8 mouse cellular contexts compared by ENCODE assay signal in genomic region chr10:5551382-5551781, GRCm38 (mm10). TPM values are rescaled to one million over a fixed set of nuclear protein-coding genes. Genes with fewer than 3 reads are reported as not detected.
DNase-seq lines count a peak whose midpoint lies in the region; ATAC-seq and TF ChIP-seq lines count a peak whose summit lies in the region.

Gene Syne1, minus strand, starts transcription at chr10:5551482.

- H3K4me1 ChIP-seq in thymus, adult 2 months (replicated peaks; ENCODE audit: control insufficient read depth, insufficient read depth, low read length) = peaks cover 8% of the 10 kb centered on the region; the same call in 1 of the 2 replicates
- peaks cover 2% of the 10 kb centered on the region; the same call in 1 of the 2 replicates for H3K4me1 ChIP-seq in forebrain, embryonic 11.5 days (replicated peaks; ENCODE audit: control insufficient read depth, insufficient read depth, low read length)
- peaks cover 10% of the 10 kb centered on the region for H3K4me1 ChIP-seq in limb, embryonic 15.5 days
- H3K4me1 ChIP-seq in stomach, embryonic 14.5 days (ENCODE audit: control insufficient read depth, insufficient read depth, low read length) = 0 out of 2 replicates have a peak, but pooled peaks cover 5% of the 10 kb centered on the region

- no peaks in the 10 kb centered on the region for H3K27me3 ChIP-seq in thymus, adult 2 months (ENCODE audit: control insufficient read depth, insufficient read depth, low read length)
- H3K27me3 ChIP-seq in forebrain, embryonic 11.5 days (ENCODE audit: control insufficient read depth, insufficient read depth, low read length) = no peaks in the 10 kb centered on the region
- H3K27me3 ChIP-seq in limb, embryonic 15.5 days = peaks cover 9% of the 10 kb centered on the region; the same call in 1 of the 2 replicates
- H3K27me3 ChIP-seq in stomach, embryonic 14.5 days (ENCODE audit: control insufficient read depth, insufficient read depth, low read length) = no peaks in the 10 kb centered on the region

- TF ChIP-seq CTCF in thymus, adult 2 months (IDR thresholded peaks at IDR 0.05; ENCODE audit: borderline replicate concordance, control insufficient read depth, extremely low read depth, insufficient read depth, low read length, poor library complexity) = no peak

- H3K9ac ChIP-seq in forebrain, embryonic 11.5 days (ENCODE audit: low read length) = peak within 1 kb of the TSS; percentile 54
- peak within 1 kb of the TSS; percentile 28; the same call in 1 of the 2 replicates for H3K9ac ChIP-seq in limb, embryonic 15.5 days
- no peak within 1 kb of the TSS for H3K9ac ChIP-seq in stomach, embryonic 14.5 days (replicated peaks; ENCODE audit: low read depth, low read length)

- 97% methylated on average over 5 of the region's 5 CpGs for WGBS in thymus, adult 2 months
- WGBS in forebrain, embryonic 11.5 days = 50% methylated on average over 5 of the region's 5 CpGs
- 77% methylated on average over 5 of the region's 5 CpGs for WGBS in limb, embryonic 15.5 days
- 68% methylated on average over 5 of the region's 5 CpGs for WGBS in stomach, embryonic 14.5 days

- DNase-seq in thymus, adult 2 months = no peak
- no peak for DNase-seq in thymus, postnatal 4 days
- DNase-seq in forebrain, embryonic 11.5 days (ENCODE audit: low spot score) = no peak
- DNase-seq in heart, postnatal 4 days = no peak
- DNase-seq in spleen, adult 18-20 months = no peak
- no peak for DNase-seq in ovary, postnatal 10 days (ENCODE audit: low spot score)

- H3K9me3 ChIP-seq in forebrain, embryonic 11.5 days (ENCODE audit: control insufficient read depth, low read length) = no peaks in the 10 kb centered on the region
- no peaks in the 10 kb centered on the region for H3K9me3 ChIP-seq in limb, embryonic 15.5 days
- H3K9me3 ChIP-seq in stomach, embryonic 14.5 days (ENCODE audit: control insufficient read depth, low read depth, low read length) = no peaks in the 10 kb centered on the region

- ATAC-seq in forebrain, embryonic 11.5 days (replicated peaks; ENCODE audit: low FRiP score) = no peak
- ATAC-seq in limb, embryonic 15.5 days (ENCODE audit: insufficient number of reproducible peaks, low FRiP score, low TSS enrichment, low read depth) = no peak
- ATAC-seq in stomach, embryonic 14.5 days (ENCODE audit: insufficient number of reproducible peaks, insufficient read depth, low FRiP score, low read depth) = no peak

- peak within 1 kb of the TSS; percentile 95 for H3K4me2 ChIP-seq in forebrain, embryonic 11.5 days (ENCODE audit: low read depth, low read length, severe bottlenecking)
- peak within 1 kb of the TSS; percentile 91 for H3K4me2 ChIP-seq in limb, embryonic 15.5 days
- H3K4me2 ChIP-seq in stomach, embryonic 14.5 days (replicated peaks; ENCODE audit: low read depth, low read length) = peak within 1 kb of the TSS; percentile 95

- peak within 1 kb of the TSS; percentile 39 for H3K4me3 ChIP-seq in thymus, adult 2 months (ENCODE audit: control insufficient read depth, insufficient read depth, low read length)
- H3K4me3 ChIP-seq in forebrain, embryonic 11.5 days (ENCODE audit: low read depth, low read length) = peak within 1 kb of the TSS; percentile 49
- H3K4me3 ChIP-seq in limb, embryonic 15.5 days = peak within 1 kb of the TSS; percentile 44
- H3K4me3 ChIP-seq in stomach, embryonic 14.5 days (ENCODE audit: low read depth, low read length) = peak within 1 kb of the TSS; percentile 40

- no peaks in the 10 kb centered on the region for H3K36me3 ChIP-seq in thymus, adult 2 months (ENCODE audit: control insufficient read depth, insufficient read depth, low read length)
- no peaks in the 10 kb centered on the region for H3K36me3 ChIP-seq in forebrain, embryonic 11.5 days (ENCODE audit: control insufficient read depth, insufficient read depth, low read length)
- H3K36me3 ChIP-seq in limb, embryonic 15.5 days = no peaks in the 10 kb centered on the region
- H3K36me3 ChIP-seq in stomach, embryonic 14.5 days (ENCODE audit: control insufficient read depth, insufficient read depth, low read length) = no peaks in the 10 kb centered on the region

- no peak for TF ChIP-seq POLR2A in thymus, adult 2 months (IDR thresholded peaks at IDR 0.05; ENCODE audit: control insufficient read depth, extremely low read depth, insufficient read depth, low read length, poor library complexity)

- H3K27ac ChIP-seq in thymus, adult 2 months (ENCODE audit: control insufficient read depth, insufficient read depth, low read length) = no peak within 1 kb of the TSS
- no peak within 1 kb of the TSS for H3K27ac ChIP-seq in forebrain, embryonic 11.5 days (ENCODE audit: low read depth, low read length)
- no peak within 1 kb of the TSS for H3K27ac ChIP-seq in limb, embryonic 15.5 days
- no peak within 1 kb of the TSS for H3K27ac ChIP-seq in stomach, embryonic 14.5 days (ENCODE audit: low read length)

RNA-seq across cellular contexts. Expression of gene Syne1, which starts in this region (rescaled TPM):
- 30.0 and 33.5 TPM in 2 replicates for polyA plus RNA-seq in thymus, adult 2 months (2012; rRNA removed)
- 2.4 and 3.4 TPM in 2 replicates for polyA plus RNA-seq in forebrain, embryonic 11.5 days (2014; fragmentation: Nextera tagmentation; extraction: Ambion mirVana)
- total RNA-seq in heart, postnatal 4 days (2021) = 10 to 100 TPM; 84.4 to 84.6 TPM
- polyA plus RNA-seq in limb, embryonic 15.5 days (2015; fragmentation: Nextera tagmentation; extraction: Ambion mirVana) = 7.6 and 10.9 TPM in 2 replicates
- 19.2 and 19.9 TPM in 2 replicates for polyA plus RNA-seq in stomach, embryonic 14.5 days (2014; fragmentation: Nextera tagmentation; extraction: Ambion mirVana)
